Mouse (Mus musculus): ENCODE results near the gene Scaf4. TPM values are rescaled to one million over a fixed set of nuclear protein-coding genes. Genes with fewer than 3 reads are reported as not detected.

Scaf4 gene
- polyA plus RNA-seq, 1 experiment, result 47.0 TPM

DNA sequence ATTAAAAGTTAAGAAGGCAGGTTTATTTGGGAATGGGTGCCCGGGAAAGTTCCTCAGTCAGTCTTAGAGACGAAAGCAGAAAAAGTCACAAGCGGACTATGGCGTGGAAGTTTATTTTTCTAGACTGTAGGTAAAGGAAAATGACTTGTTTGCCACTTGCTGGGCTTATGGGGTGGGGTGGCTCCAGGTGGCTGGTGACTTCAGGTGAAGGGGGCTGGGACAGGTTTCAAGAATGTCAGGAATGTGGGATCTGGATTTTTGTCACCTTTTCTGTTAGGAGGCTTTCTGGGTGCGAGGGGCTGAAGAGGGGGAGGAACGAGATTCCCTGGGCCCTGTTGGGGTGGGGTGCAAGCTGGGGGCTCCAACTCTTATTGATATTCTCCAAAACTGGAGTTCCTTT is 7.4 kb upstream of the Scaf4 start:
- H3K4me3 ChIP-seq (ENCODE audit: extremely low read depth, insufficient read depth, insufficient read length), result no peak overlapping the region
- H3K4me1 ChIP-seq (ENCODE audit: control insufficient read depth, insufficient read depth, insufficient read length), result no peaks in the 10 kb centered on the region
- H3K27ac ChIP-seq (ENCODE audit: insufficient read depth, low read length), result no peak overlapping the region
- WGBS, result 87% methylated on average over 6 of the region's 6 CpGs
- no peaks in the 10 kb centered on the region for H3K36me3 ChIP-seq (ENCODE audit: control insufficient read depth, insufficient read depth, low read length)
- TF ChIP-seq CTCF (IDR thresholded peaks at IDR 0.05; ENCODE audit: extremely low read depth, insufficient read depth, insufficient read length, insufficient replicate concordance) (no peak), POLR2A (IDR thresholded peaks at IDR 0.05; ENCODE audit: low read depth, low read length) (no peak)
- no peaks in the 10 kb centered on the region for H3K27me3 ChIP-seq (ENCODE audit: control insufficient read depth, insufficient read depth, low read length)
- DNase-seq (ENCODE audit: low read depth in 1 of 2, low spot score in 2 of 2), result no peak

- Histone ChIP-seq H3K36me3 (ENCODE audit: control insufficient read depth, insufficient read depth, low read length) (no peaks in the 10 kb centered on the region), H3K27me3 (ENCODE audit: control insufficient read depth, insufficient read depth, low read length) (no peaks in the 10 kb centered on the region), H3K4me1 (ENCODE audit: control insufficient read depth, insufficient read depth, insufficient read length) (no peaks in the 10 kb centered on the region), H3K4me3 (ENCODE audit: extremely low read depth, insufficient read depth, insufficient read length) (no peak overlapping the region), H3K27ac (ENCODE audit: insufficient read depth, low read length) (no peak overlapping the region)
- DNase-seq (ENCODE audit: low read depth in 1 of 2, low spot score in 2 of 2), result no peak
- 76% methylated on average over 9 of the region's 9 CpGs for WGBS
- TF ChIP-seq CTCF (IDR thresholded peaks at IDR 0.05; ENCODE audit: extremely low read depth, insufficient read depth, insufficient read length, insufficient replicate concordance) (no peak), POLR2A (IDR thresholded peaks at IDR 0.05; ENCODE audit: low read depth, low read length) (no peak)
Measured at GRCm38 (mm10) chr16:90290962-90291361, 6.7 kb upstream of the Scaf4 start.

DNA sequence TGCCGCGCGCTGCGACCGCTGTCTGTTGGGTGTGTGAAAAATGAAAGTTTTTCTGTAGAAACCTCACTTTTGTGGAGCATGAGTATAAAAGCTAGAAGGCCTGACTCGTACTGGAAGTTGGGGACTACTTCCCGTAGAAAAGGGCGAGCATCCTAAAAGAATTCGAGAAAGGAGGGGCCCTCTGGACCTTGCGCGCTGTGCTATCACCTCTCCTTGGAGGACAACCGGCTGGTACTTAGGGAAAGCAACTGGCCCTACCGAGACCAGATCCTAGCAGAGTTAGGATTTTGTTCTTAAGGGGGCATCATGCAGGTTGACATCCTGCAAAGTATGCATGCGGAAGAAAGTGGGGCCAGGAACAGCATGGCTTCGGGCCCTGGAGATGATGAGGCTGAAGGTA is 613 bp upstream of the Scaf4 start:
- Histone ChIP-seq H3K27ac (ENCODE audit: insufficient read depth, low read length) (peak overlapping the region; percentile 83), H3K27me3 (ENCODE audit: control insufficient read depth, insufficient read depth, low read length) (no peaks in the 10 kb centered on the region), H3K4me3 (ENCODE audit: extremely low read depth, insufficient read depth, insufficient read length) (peak overlapping the region; percentile 95), H3K36me3 (ENCODE audit: control insufficient read depth, insufficient read depth, low read length) (no peaks in the 10 kb centered on the region), H3K4me1 (ENCODE audit: control insufficient read depth, insufficient read depth, insufficient read length) (peaks cover 20% of the 10 kb centered on the region; the same call in 1 of the 2 replicates)
- DNase-seq (ENCODE audit: low read depth in 1 of 2, low spot score in 2 of 2), result no peak
- 11% methylated on average over 15 of the region's 15 CpGs for WGBS
- no peak for TF ChIP-seq CTCF (IDR thresholded peaks at IDR 0.05; ENCODE audit: extremely low read depth, insufficient read depth, insufficient read length, insufficient replicate concordance)
- TF ChIP-seq POLR2A (IDR thresholded peaks at IDR 0.05; ENCODE audit: low read depth, low read length), result no peak; the same call in 1 of the 2 replicates

- no peaks in the 10 kb centered on the region for H3K36me3 ChIP-seq (ENCODE audit: control insufficient read depth, insufficient read depth, low read length)
- H3K27me3 ChIP-seq (ENCODE audit: control insufficient read depth, insufficient read depth, low read length), result no peaks in the 10 kb centered on the region
- peak; percentile 3 to 23 for DNase-seq (ENCODE audit: low read depth in 1 of 2, low spot score in 2 of 2)
- TF ChIP-seq POLR2A (IDR thresholded peaks at IDR 0.05; ENCODE audit: low read depth, low read length), result no peak
- no peak for TF ChIP-seq CTCF (IDR thresholded peaks at IDR 0.05; ENCODE audit: extremely low read depth, insufficient read depth, insufficient read length, insufficient replicate concordance)
- H3K4me3 ChIP-seq (ENCODE audit: extremely low read depth, insufficient read depth, insufficient read length), result peak overlapping the region; percentile 95
- peaks cover 22% of the 10 kb centered on the region; the same call in 1 of the 2 replicates for H3K4me1 ChIP-seq (ENCODE audit: control insufficient read depth, insufficient read depth, insufficient read length)
- WGBS, result 1% methylated on average over 48 of the region's 53 CpGs
- H3K27ac ChIP-seq (ENCODE audit: insufficient read depth, low read length), result peak overlapping the region; percentile 89
Measured at GRCm38 (mm10) chr16:90283266-90283904, 918 bp downstream of the Scaf4 start.

DNA sequence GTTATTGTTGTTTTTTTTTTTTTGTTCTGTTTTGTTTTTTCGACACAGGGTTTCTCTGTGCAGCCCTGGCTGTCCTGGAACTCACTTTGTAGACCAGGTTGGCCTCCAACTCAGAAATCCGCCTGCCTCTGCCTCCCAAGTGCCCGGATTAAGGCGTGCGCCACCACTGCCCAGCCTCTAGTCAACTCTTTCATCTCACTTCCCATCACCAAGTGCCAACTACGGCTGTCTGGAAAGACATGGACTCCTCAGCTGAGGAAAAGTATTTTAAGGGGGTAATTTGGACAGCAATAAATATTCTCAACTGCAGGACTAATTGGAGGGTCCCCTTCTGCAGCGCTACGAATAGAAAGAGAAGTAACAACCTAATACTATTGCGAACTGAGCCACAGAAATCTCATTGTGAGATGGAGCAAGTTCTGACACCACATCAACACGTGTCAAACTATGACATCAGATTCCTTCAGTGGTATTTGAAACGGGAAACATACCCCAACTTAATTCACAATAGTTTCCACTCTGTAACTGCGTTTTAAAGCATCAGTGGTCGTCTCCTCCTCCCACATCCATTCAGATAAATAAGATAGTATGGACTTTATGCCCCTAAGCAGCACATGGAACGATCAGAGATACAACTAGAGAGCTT is 1.6 kb downstream of the Scaf4 start:
- TF ChIP-seq POLR2A (IDR thresholded peaks at IDR 0.05; ENCODE audit: low read depth, low read length) (no peak), CTCF (IDR thresholded peaks at IDR 0.05; ENCODE audit: extremely low read depth, insufficient read depth, insufficient read length, insufficient replicate concordance) (no peak)
- 29% methylated on average over 14 of the region's 14 CpGs for WGBS
- Histone ChIP-seq H3K36me3 (ENCODE audit: control insufficient read depth, insufficient read depth, low read length) (no peaks in the 10 kb centered on the region), H3K27me3 (ENCODE audit: control insufficient read depth, insufficient read depth, low read length) (no peaks in the 10 kb centered on the region), H3K4me1 (ENCODE audit: control insufficient read depth, insufficient read depth, insufficient read length) (peaks cover 22% of the 10 kb centered on the region; the same call in 1 of the 2 replicates), H3K4me3 (ENCODE audit: extremely low read depth, insufficient read depth, insufficient read length) (peak overlapping the region; percentile 95), H3K27ac (ENCODE audit: insufficient read depth, low read length) (no peak overlapping the region)
- peak in 1 of 2 experiments; percentile 21 for DNase-seq (ENCODE audit: low read depth in 1 of 2, low spot score in 2 of 2)

DNA sequence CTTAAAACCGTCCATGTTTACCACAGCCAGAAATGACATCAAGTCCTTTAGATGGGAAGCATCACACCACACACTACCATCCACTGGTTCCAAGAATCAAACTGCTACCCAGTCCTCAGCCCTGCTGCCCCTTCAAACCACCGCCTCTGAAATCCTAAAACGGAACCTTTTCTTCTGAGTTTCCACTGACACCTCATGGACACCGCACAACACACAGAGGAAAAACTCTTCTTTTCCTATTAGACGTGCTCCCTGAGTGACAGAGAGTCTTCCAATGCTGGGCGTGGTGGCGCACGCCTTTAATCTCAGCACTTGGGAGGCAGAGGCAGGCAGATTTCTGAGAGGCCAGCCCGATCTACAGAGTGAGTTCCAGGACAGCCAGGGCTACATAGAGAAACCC is 2.9 kb downstream of the Scaf4 start:
- DNase-seq (ENCODE audit: low read depth in 1 of 2, low spot score in 2 of 2), result no peak
- no peak overlapping the region for H3K4me3 ChIP-seq (ENCODE audit: extremely low read depth, insufficient read depth, insufficient read length)
- peaks cover 24% of the 10 kb centered on the region; the same call in 1 of the 2 replicates for H3K4me1 ChIP-seq (ENCODE audit: control insufficient read depth, insufficient read depth, insufficient read length)
- no peaks in the 10 kb centered on the region for H3K36me3 ChIP-seq (ENCODE audit: control insufficient read depth, insufficient read depth, low read length)
- 88% methylated on average over 9 of the region's 9 CpGs for WGBS
- H3K27me3 ChIP-seq (ENCODE audit: control insufficient read depth, insufficient read depth, low read length), result no peaks in the 10 kb centered on the region
- TF ChIP-seq CTCF (IDR thresholded peaks at IDR 0.05; ENCODE audit: extremely low read depth, insufficient read depth, insufficient read length, insufficient replicate concordance) (no peak), POLR2A (IDR thresholded peaks at IDR 0.05; ENCODE audit: low read depth, low read length) (no peak)
- no peak overlapping the region for H3K27ac ChIP-seq (ENCODE audit: insufficient read depth, low read length)

GRCm38 (mm10) chr16:90280989-90281388 is 3.3 kb downstream of the Scaf4 start:
- 80% methylated on average over 5 of the region's 5 CpGs for WGBS
- Histone ChIP-seq H3K36me3 (ENCODE audit: control insufficient read depth, insufficient read depth, low read length) (no peaks in the 10 kb centered on the region), H3K4me3 (ENCODE audit: extremely low read depth, insufficient read depth, insufficient read length) (no peak overlapping the region), H3K27ac (ENCODE audit: insufficient read depth, low read length) (no peak overlapping the region), H3K27me3 (ENCODE audit: control insufficient read depth, insufficient read depth, low read length) (no peaks in the 10 kb centered on the region), H3K4me1 (ENCODE audit: control insufficient read depth, insufficient read depth, insufficient read length) (peaks cover 24% of the 10 kb centered on the region; the same call in 1 of the 2 replicates)
- TF ChIP-seq CTCF (IDR thresholded peaks at IDR 0.05; ENCODE audit: extremely low read depth, insufficient read depth, insufficient read length, insufficient replicate concordance) (no peak), POLR2A (IDR thresholded peaks at IDR 0.05; ENCODE audit: low read depth, low read length) (no peak)
- DNase-seq (ENCODE audit: low read depth in 1 of 2, low spot score in 2 of 2), result no peak
